Mouse (Mus musculus): ENCODE results near the gene Phactr1. TPM values are rescaled to one million over a fixed set of nuclear protein-coding genes. Genes with fewer than 3 reads are reported as not detected.

Phactr1 gene
- polyA plus RNA-seq, 1 experiment from 2014 or later, result 0.72 TPM

GRCm38 (mm10) chr13:42916194-42917033, 236.0 kb downstream of the Phactr1 start:
- peak overlapping the region; percentile 73 for H3K4me2 ChIP-seq (ENCODE audit: low read depth, low read length)
- no peak overlapping the region for H3K27ac ChIP-seq (ENCODE audit: low read depth)
- H3K9ac ChIP-seq (replicated peaks), result no peak overlapping the region; the same call in 1 of the 2 replicates
- H3K9me3 ChIP-seq (ENCODE audit: low read length), result no peaks in the 10 kb centered on the region
- ATAC-seq (no peak), DNase-seq (peak; percentile 21)
- H3K27me3 ChIP-seq (ENCODE audit: insufficient read depth, low read length), result peaks cover 30% of the 10 kb centered on the region
- no peaks in the 10 kb centered on the region for H3K4me1 ChIP-seq (ENCODE audit: insufficient read depth)
- TF ChIP-seq EP300 (IDR thresholded peaks at IDR 0.05; ENCODE audit: low read depth) (no peak), CTCF (IDR thresholded peaks at IDR 0.05; ENCODE audit: low read depth) (no peak)
- WGBS (ENCODE audit: insufficient replicate concordance), result 2% methylated on average over 69 of the region's 74 CpGs
- no peaks in the 10 kb centered on the region for H3K36me3 ChIP-seq (replicated peaks; ENCODE audit: insufficient read depth, low read length)
- peak overlapping the region; percentile 52 for H3K4me3 ChIP-seq (ENCODE audit: low read depth, low read length)

GRCm38 (mm10) chr13:42917251-42917650, 236.8 kb downstream of the Phactr1 start:
- no peak for ATAC-seq

GRCm38 (mm10) chr13:42920062-42920461, 239.6 kb downstream of the Phactr1 start:
- DNase-seq (no peak), ATAC-seq (no peak)
- Histone ChIP-seq H3K4me1 (ENCODE audit: insufficient read depth) (no peaks in the 10 kb centered on the region), H3K27ac (ENCODE audit: low read depth) (no peak overlapping the region), H3K4me2 (ENCODE audit: low read depth, low read length) (no peak overlapping the region), H3K9me3 (ENCODE audit: low read length) (no peaks in the 10 kb centered on the region), H3K27me3 (ENCODE audit: insufficient read depth, low read length) (peaks cover 30% of the 10 kb centered on the region), H3K9ac (replicated peaks) (no peak overlapping the region), H3K36me3 (replicated peaks; ENCODE audit: insufficient read depth, low read length) (no peaks in the 10 kb centered on the region), H3K4me3 (ENCODE audit: low read depth, low read length) (no peak overlapping the region)
- TF ChIP-seq CTCF (IDR thresholded peaks at IDR 0.05; ENCODE audit: low read depth) (no peak), EP300 (IDR thresholded peaks at IDR 0.05; ENCODE audit: low read depth) (no peak)
- 68% methylated on average over 2 of the region's 2 CpGs for WGBS (ENCODE audit: insufficient replicate concordance)

More at GRCm38 (mm10) chr13:42917251-42917650, 236.8 kb downstream of the Phactr1 start:
- peak; percentile 20 for DNase-seq
- H3K4me1 ChIP-seq (ENCODE audit: insufficient read depth), result no peaks in the 10 kb centered on the region
- peaks cover 30% of the 10 kb centered on the region for H3K27me3 ChIP-seq (ENCODE audit: insufficient read depth, low read length)
- no peaks in the 10 kb centered on the region for H3K36me3 ChIP-seq (replicated peaks; ENCODE audit: insufficient read depth, low read length)
- peak overlapping the region; percentile 52; the same call in 1 of the 2 replicates for H3K4me3 ChIP-seq (ENCODE audit: low read depth, low read length)
- H3K27ac ChIP-seq (ENCODE audit: low read depth), result no peak overlapping the region
- no peak overlapping the region for H3K9ac ChIP-seq (replicated peaks)
- TF ChIP-seq EP300 (IDR thresholded peaks at IDR 0.05; ENCODE audit: low read depth), result no peak
- TF ChIP-seq CTCF (IDR thresholded peaks at IDR 0.05; ENCODE audit: low read depth), result no peak
- 41% methylated on average over 6 of the region's 6 CpGs for WGBS (ENCODE audit: insufficient replicate concordance)
- no peaks in the 10 kb centered on the region for H3K9me3 ChIP-seq (ENCODE audit: low read length)
- H3K4me2 ChIP-seq (ENCODE audit: low read depth, low read length), result peak overlapping the region; percentile 73; the same call in 1 of the 2 replicates

- Histone ChIP-seq H3K27me3 (ENCODE audit: insufficient read depth, low read length) (peaks cover 14% of the 10 kb centered on the region), H3K36me3 (replicated peaks; ENCODE audit: insufficient read depth, low read length) (no peaks in the 10 kb centered on the region), H3K4me2 (ENCODE audit: low read depth, low read length) (no peak overlapping the region), H3K9ac (replicated peaks) (no peak overlapping the region), H3K4me1 (ENCODE audit: insufficient read depth) (no peaks in the 10 kb centered on the region), H3K27ac (ENCODE audit: low read depth) (no peak overlapping the region), H3K9me3 (ENCODE audit: low read length) (no peaks in the 10 kb centered on the region), H3K4me3 (ENCODE audit: low read depth, low read length) (no peak overlapping the region)
- TF ChIP-seq CTCF (IDR thresholded peaks at IDR 0.05; ENCODE audit: low read depth) (no peak), EP300 (IDR thresholded peaks at IDR 0.05; ENCODE audit: low read depth) (no peak)
- DNase-seq (no peak), ATAC-seq (no peak)
- WGBS (ENCODE audit: insufficient replicate concordance), result 80% methylated on average over 10 of the region's 10 CpGs
Measured at GRCm38 (mm10) chr13:42921769-42922450, 241.5 kb downstream of the Phactr1 start.

GRCm38 (mm10) chr13:42927778-42928177, 247.4 kb downstream of the Phactr1 start:
- Histone ChIP-seq H3K4me2 (ENCODE audit: low read depth, low read length) (no peak overlapping the region), H3K27ac (ENCODE audit: low read depth) (no peak overlapping the region), H3K36me3 (replicated peaks; ENCODE audit: insufficient read depth, low read length) (no peaks in the 10 kb centered on the region), H3K4me1 (ENCODE audit: insufficient read depth) (no peaks in the 10 kb centered on the region), H3K27me3 (ENCODE audit: insufficient read depth, low read length) (no peaks in the 10 kb centered on the region), H3K4me3 (ENCODE audit: low read depth, low read length) (no peak overlapping the region), H3K9ac (replicated peaks) (no peak overlapping the region), H3K9me3 (ENCODE audit: low read length) (no peaks in the 10 kb centered on the region)
- no peak for TF ChIP-seq CTCF (IDR thresholded peaks at IDR 0.05; ENCODE audit: low read depth)
- no peak for TF ChIP-seq EP300 (IDR thresholded peaks at IDR 0.05; ENCODE audit: low read depth)
- DNase-seq (no peak), ATAC-seq (no peak)
- WGBS (ENCODE audit: insufficient replicate concordance), result 90% methylated on average over 11 of the region's 11 CpGs

- H3K36me3 ChIP-seq (replicated peaks; ENCODE audit: insufficient read depth, low read length), result no peaks in the 10 kb centered on the region
- H3K9ac ChIP-seq (replicated peaks), result no peak overlapping the region
- no peak overlapping the region for H3K4me2 ChIP-seq (ENCODE audit: low read depth, low read length)
- no peaks in the 10 kb centered on the region for H3K4me1 ChIP-seq (ENCODE audit: insufficient read depth)
- ATAC-seq, result no peak
- WGBS (ENCODE audit: insufficient replicate concordance), result 53% methylated on average over 10 of the region's 10 CpGs
- no peaks in the 10 kb centered on the region for H3K27me3 ChIP-seq (ENCODE audit: insufficient read depth, low read length)
- no peak overlapping the region for H3K4me3 ChIP-seq (ENCODE audit: low read depth, low read length)
- TF ChIP-seq EP300 (IDR thresholded peaks at IDR 0.05; ENCODE audit: low read depth) (no peak), CTCF (IDR thresholded peaks at IDR 0.05; ENCODE audit: low read depth) (no peak)
- no peak overlapping the region for H3K27ac ChIP-seq (ENCODE audit: low read depth)
- no peaks in the 10 kb centered on the region for H3K9me3 ChIP-seq (ENCODE audit: low read length)
- no peak for DNase-seq
Measured at GRCm38 (mm10) chr13:42929529-42930235, 249.3 kb downstream of the Phactr1 start.
